ENCODE assay signal across 15 mouse cellular contexts in the genomic region with DNA sequence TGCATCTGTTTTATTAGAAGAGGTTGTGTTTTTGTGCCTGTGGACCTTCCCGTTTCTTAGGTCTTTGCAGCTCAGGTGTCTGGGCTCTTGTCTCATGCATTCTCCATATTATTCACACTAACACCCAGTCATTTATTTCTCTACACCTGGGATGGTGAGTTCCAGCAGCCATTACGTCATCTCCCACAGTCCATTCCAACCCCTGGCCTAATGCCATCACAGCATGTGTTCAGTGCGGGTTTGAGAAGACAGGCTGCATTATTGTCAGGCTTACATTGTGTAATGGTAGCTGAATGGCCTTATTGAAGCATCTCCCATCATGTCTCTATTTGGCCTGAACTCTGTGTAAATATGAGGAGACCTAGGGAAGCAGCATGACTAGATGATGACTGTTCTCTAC.
A peak's percentile ranks its signal among the peaks of the same experiment; 100 is the strongest.
DNase-seq lines count a peak whose midpoint lies in the region; ATAC-seq and TF ChIP-seq lines count a peak whose summit lies in the region.
"Had no signal": no experiment of that assay in that cellular context is flagged by ENCODE, and none has a peak within 500 bp of the region (broad histone marks: within the 10 kb centered on the region; RNA-seq: fewer than 3 reads in every experiment).

No protein-coding gene starts in this region.

- DNase-seq in hindbrain, postnatal 0 days (ENCODE audit: low spot score) = peak; percentile 51
- DNase-seq in brain, adult 2 months (ENCODE audit: low read depth, low spot score) = peak; percentile 88
- DNase-seq in cerebellum, adult 18-20 months = peak; percentile 73 to 79
- DNase-seq in layer of hippocampus, adult 11-12 months (ENCODE audit: low spot score) = peak; percentile 59
- no peak for DNase-seq in lung, postnatal 14 days
- no peak for DNase-seq in kidney, postnatal 10 days
- DNase-seq: adrenal gland, postnatal 14 days; lung, postnatal 10 days had no signal

- no peak overlapping the region for H3K27ac ChIP-seq in hindbrain, postnatal 0 days
- H3K27ac ChIP-seq in hindbrain, embryonic 16.5 days (ENCODE audit: low read depth, low read length) = no peak overlapping the region
- H3K27ac ChIP-seq in intestine, embryonic 16.5 days (ENCODE audit: low read length) = no peak overlapping the region
- H3K27ac ChIP-seq: hindbrain, embryonic 10.5 days; limb, embryonic 12.5 days; liver, embryonic 14.5 days; stomach, embryonic 15.5 days had no signal

- H3K4me3 ChIP-seq in hindbrain, postnatal 0 days (ENCODE audit: low read length) = no peak overlapping the region
- no peak overlapping the region for H3K4me3 ChIP-seq in hindbrain, embryonic 16.5 days (ENCODE audit: low read length)
- no peak overlapping the region for H3K4me3 ChIP-seq in intestine, embryonic 16.5 days (ENCODE audit: low read length)
- H3K4me3 ChIP-seq: hindbrain, embryonic 10.5 days; limb, embryonic 12.5 days; stomach, embryonic 15.5 days had no signal

- no peaks in the 10 kb centered on the region for H3K9me3 ChIP-seq in hindbrain, postnatal 0 days (ENCODE audit: low read length)
- no peaks in the 10 kb centered on the region for H3K9me3 ChIP-seq in hindbrain, embryonic 16.5 days (ENCODE audit: control insufficient read depth, low read length)
- H3K9me3 ChIP-seq in intestine, embryonic 16.5 days (ENCODE audit: control insufficient read depth, low read length) = no peaks in the 10 kb centered on the region
- H3K9me3 ChIP-seq: hindbrain, embryonic 10.5 days; limb, embryonic 12.5 days; stomach, embryonic 15.5 days had no signal

- TF ChIP-seq CTCF in hindbrain, postnatal 0 days (IDR thresholded peaks at IDR 0.05; ENCODE audit: low read depth) = no peak

- H3K9ac ChIP-seq in hindbrain, postnatal 0 days (replicated peaks; ENCODE audit: low read length) = no peak overlapping the region
- H3K9ac ChIP-seq in hindbrain, embryonic 16.5 days (ENCODE audit: low read depth, low read length) = no peak overlapping the region
- no peak overlapping the region for H3K9ac ChIP-seq in intestine, embryonic 16.5 days (ENCODE audit: low read depth, low read length)
- H3K9ac ChIP-seq: limb, embryonic 12.5 days; liver, embryonic 14.5 days; stomach, embryonic 15.5 days had no signal

- peak; percentile 61 for ATAC-seq in hindbrain, postnatal 0 days
- ATAC-seq in hindbrain, embryonic 16.5 days = no peak
- no peak for ATAC-seq in intestine, embryonic 16.5 days
- ATAC-seq: intestine, postnatal 0 days had no signal

- H3K36me3 ChIP-seq in hindbrain, postnatal 0 days (ENCODE audit: insufficient read depth, low read length) = no peaks in the 10 kb centered on the region
- no peaks in the 10 kb centered on the region for H3K36me3 ChIP-seq in hindbrain, embryonic 16.5 days (ENCODE audit: control insufficient read depth, insufficient read depth, low read length)
- H3K36me3 ChIP-seq in intestine, embryonic 16.5 days (ENCODE audit: control insufficient read depth, insufficient read depth, low read length) = no peaks in the 10 kb centered on the region
- H3K36me3 ChIP-seq: hindbrain, embryonic 10.5 days; limb, embryonic 12.5 days; stomach, embryonic 15.5 days had no signal

- 0 out of 2 replicates have a peak, but pooled peaks cover 6% of the 10 kb centered on the region for H3K4me1 ChIP-seq in hindbrain, postnatal 0 days (ENCODE audit: insufficient read depth, low read length)
- no peaks in the 10 kb centered on the region for H3K4me1 ChIP-seq in hindbrain, embryonic 16.5 days (ENCODE audit: control insufficient read depth, insufficient read depth, low read depth, low read length)
- no peaks in the 10 kb centered on the region for H3K4me1 ChIP-seq in intestine, embryonic 16.5 days (ENCODE audit: control insufficient read depth, insufficient read depth, low read length)
- H3K4me1 ChIP-seq: hindbrain, embryonic 10.5 days; limb, embryonic 12.5 days; stomach, embryonic 15.5 days had no signal

- no peaks in the 10 kb centered on the region for H3K27me3 ChIP-seq in hindbrain, postnatal 0 days (ENCODE audit: insufficient read depth, low read length)
- H3K27me3 ChIP-seq in hindbrain, embryonic 16.5 days (replicated peaks; ENCODE audit: control insufficient read depth, insufficient read depth, low read length) = no peaks in the 10 kb centered on the region
- no peaks in the 10 kb centered on the region for H3K27me3 ChIP-seq in intestine, embryonic 16.5 days (replicated peaks; ENCODE audit: control insufficient read depth, insufficient read depth, low read length)
- H3K27me3 ChIP-seq: limb, embryonic 12.5 days; stomach, embryonic 15.5 days had no signal

- WGBS in hindbrain, postnatal 0 days = 50% methylated on average over 3 of the region's 3 CpGs
- WGBS in hindbrain, embryonic 16.5 days = 48% methylated on average over 3 of the region's 3 CpGs
- WGBS in intestine, embryonic 16.5 days = 69% methylated on average over 3 of the region's 3 CpGs

- H3K4me2 ChIP-seq in hindbrain, postnatal 0 days (ENCODE audit: low read depth, low read length) = no peak overlapping the region
- H3K4me2 ChIP-seq in hindbrain, embryonic 16.5 days (ENCODE audit: low read length) = no peak overlapping the region
- H3K4me2 ChIP-seq in intestine, embryonic 16.5 days (ENCODE audit: low read depth, low read length) = no peak overlapping the region
- H3K4me2 ChIP-seq: limb, embryonic 12.5 days; stomach, embryonic 15.5 days had no signal

Comparison
In these comparisons a context has a peak if more than half of its experiments do, and no peak if none do; other contexts are left out.
1. DNase-seq: peak in hindbrain, postnatal 0 days (single experiment), brain, adult 2 months (single experiment), cerebellum, adult 18-20 months (2 of 2) and layer of hippocampus, adult 11-12 months (single experiment); none in lung, postnatal 14 days (single experiment) and kidney, postnatal 10 days (single experiment).